Mouse (Mus musculus) stomach, embryonic 16.5 days (tissue): ENCODE data around the gene Defa20. TPM values are rescaled to one million over a fixed set of nuclear protein-coding genes. Genes with fewer than 3 reads are reported as not detected.
"Not testable (repeated sequence)": the region's sequence is repeated elsewhere in the genome, so short reads cannot be mapped to it uniquely, and the experiment has no call there.

Experiments used
- ATAC-seq: fragments of 200-750 bp; cut with Nextera tagmentation; 2 replicates; pipeline ENCODE4 v1.8.0; 2017; ENCODE audit warnings: moderate number of reproducible peaks, moderate TSS enrichment; ENCODE audit not compliant: insufficient read depth, low FRiP score
- H3K27ac ChIP-seq: fragments of 300-500 bp; sonication (generic); 2 replicates; pipeline ENCODE4 v1.5.1; 2014; ENCODE audit warnings: low read length
- H3K27me3 ChIP-seq: fragments of 300-500 bp; sonication (generic); 2 replicates; pipeline ENCODE4 v1.6.1; 2014; ENCODE audit warnings: low read length, control low read depth, mixed read lengths; ENCODE audit not compliant: control insufficient read depth, insufficient read depth
- H3K36me3 ChIP-seq: fragments of 300-500 bp; sonication (generic); 2 replicates; pipeline ENCODE4 v1.6.1; 2014; ENCODE audit warnings: low read length; ENCODE audit not compliant: control insufficient read depth, insufficient read depth
- H3K4me1 ChIP-seq: fragments of 300-500 bp; sonication (generic); 2 replicates; pipeline ENCODE4 v1.6.1; 2014; ENCODE audit warnings: low read length, control low read depth, mixed read lengths; ENCODE audit not compliant: control insufficient read depth, insufficient read depth
- H3K4me2 ChIP-seq: fragments of 300-500 bp; sonication (generic); 2 replicates; pipeline ENCODE4 v1.6.1; 2014; ENCODE audit warnings: low read depth, low read length, mixed read lengths
- H3K4me3 ChIP-seq: fragments of 300-500 bp; sonication (generic); replicated peaks from 2 replicates; pipeline ENCODE4 v1.5.1; 2014; ENCODE audit warnings: mild to moderate bottlenecking, low read length
- H3K9ac ChIP-seq: fragments of 300-500 bp; sonication (generic); 2 replicates; pipeline ENCODE4 v1.6.1; 2014; ENCODE audit warnings: low read length
- H3K9me3 ChIP-seq: fragments of 300-500 bp; sonication (generic); replicated peaks from 2 replicates; pipeline ENCODE4 v1.6.1; 2016; ENCODE audit warnings: low read length, control low read depth; ENCODE audit not compliant: control insufficient read depth
- WGBS: fragments of 180-500 bp; shearing (Covaris S2); extraction: QIAGEN DNeasy Blood & Tissue Kit; methylation state at CpG from one replicate; pipeline ENCODE4 v1.1.7; 2014; 5-methylcytosine and 5-hydroxymethylcytosine counted together
- polyA plus RNA-seq: library from polyadenylated mRNA; unstranded; fragments of >200 nt; fragmentation: Nextera tagmentation; extraction: Ambion mirVana; gene quantifications from 2 replicates; pipeline ENCODE4 v1.2.1, GENCODE M21; 2015

Gene Defa20
- not detected in 2 replicates for polyA plus RNA-seq

- H3K4me3 ChIP-seq, ATAC-seq, H3K36me3 ChIP-seq, H3K9me3 ChIP-seq, H3K9ac ChIP-seq, H3K27me3 ChIP-seq, H3K4me1 ChIP-seq, H3K4me2 ChIP-seq, H3K27ac ChIP-seq: not testable (repeated sequence)
- WGBS: no CpG with 5 or more reads among the region's 2 CpGs
Observed at GRCm38 (mm10) chr8:21508958-21509357, at the start of gene Defa20. Gene Defa20, plus strand, starts transcription at chr8:21509258.

- H3K27ac ChIP-seq, H3K9ac ChIP-seq, H3K36me3 ChIP-seq, H3K9me3 ChIP-seq, H3K27me3 ChIP-seq, H3K4me1 ChIP-seq, H3K4me3 ChIP-seq, H3K4me2 ChIP-seq, ATAC-seq: not testable (repeated sequence)
- no CpG with 5 or more reads among the region's 2 CpGs for WGBS
Observed at GRCm38 (mm10) chr8:21528732-21529131, 19.7 kb downstream of the Defa20 start, which contains the start of gene Defa32. Gene Defa32, plus strand, starts transcription at chr8:21529032.

Other genes starting within 250 kb of the Defa20 start
- not detected in 2 replicates for gene Defa27, start 193.7 kb upstream of the Defa20 start, polyA plus RNA-seq
- gene Defa29, start 182.2 kb upstream of the Defa20 start, polyA plus RNA-seq: not detected in 2 replicates
- gene Defa2, start 130.7 kb upstream of the Defa20 start, polyA plus RNA-seq: not detected in 2 replicates
- gene Defa33, start 117.4 kb upstream of the Defa20 start, polyA plus RNA-seq: not detected in 2 replicates
- not detected in 2 replicates for gene Defa36, start 81.8 kb upstream of the Defa20 start, polyA plus RNA-seq
- not detected in 2 replicates for gene Gm7849, start 52.7 kb upstream of the Defa20 start, polyA plus RNA-seq
- not detected in 2 replicates for gene Defa32, start 19.8 kb downstream of the Defa20 start, polyA plus RNA-seq
- gene Defa37, start 56.1 kb downstream of the Defa20 start, polyA plus RNA-seq: not detected in 2 replicates
- not detected in 2 replicates for gene Defa28, start 73.7 kb downstream of the Defa20 start, polyA plus RNA-seq
- gene Gm7861, start 85.2 kb downstream of the Defa20 start, polyA plus RNA-seq: not detected in 2 replicates
- gene Defa26, start 108.9 kb downstream of the Defa20 start, polyA plus RNA-seq: not detected in 2 replicates
- 1.7 and 8.6 TPM in 2 replicates for gene Defa17, start 146.5 kb downstream of the Defa20 start, polyA plus RNA-seq
- not detected in 2 replicates for gene Defa34, start 156.5 kb downstream of the Defa20 start, polyA plus RNA-seq
- not detected in 2 replicates for gene AY761184, start 194.4 kb downstream of the Defa20 start, polyA plus RNA-seq
- gene Defa24, start 225.2 kb downstream of the Defa20 start, polyA plus RNA-seq: 5.6 and 10.2 TPM in 2 replicates